20 mouse cellular contexts compared by ENCODE assay signal in the genomic region with DNA sequence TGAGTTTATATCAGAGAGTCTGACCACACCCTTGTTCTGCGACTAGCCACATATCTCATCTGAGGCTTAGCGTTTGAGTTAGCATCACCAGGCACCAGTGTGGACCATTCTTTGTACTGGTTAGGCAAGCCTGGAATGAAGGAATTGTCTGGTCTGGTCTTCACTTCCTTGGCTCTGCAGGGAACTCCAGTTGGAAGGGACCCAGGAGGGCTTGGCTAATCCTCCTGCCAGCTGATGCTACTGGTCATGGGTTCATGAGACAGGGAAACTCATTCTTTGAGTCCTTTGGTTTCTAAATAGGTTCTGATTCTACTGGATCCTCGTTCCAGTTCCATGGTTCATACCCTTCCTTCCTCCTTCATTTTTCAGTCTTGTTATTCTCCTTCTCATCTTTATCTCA.
DNase-seq lines count a peak whose midpoint lies in the region; ATAC-seq lines count a peak whose summit lies in the region.
"Had no signal": no experiment of that assay in that cellular context is flagged by ENCODE, and none has a peak within 500 bp of the region (broad histone marks: within the 10 kb centered on the region; RNA-seq: fewer than 3 reads in every experiment).

No protein-coding gene starts in this region.

- H3K4me1 ChIP-seq in heart, embryonic 16.5 days (ENCODE audit: control insufficient read depth, insufficient read depth, low read length): peaks cover 33% of the 10 kb centered on the region
- H3K4me1 ChIP-seq: forebrain, embryonic 12.5 days; midbrain, embryonic 12.5 days had no signal

- H3K4me3 ChIP-seq in heart, embryonic 16.5 days (ENCODE audit: low read length): no peak overlapping the region
- H3K4me3 ChIP-seq: forebrain, embryonic 12.5 days; kidney, embryonic 15.5 days; layer of hippocampus, adult 2 months; left cerebral cortex, adult 2 months; limb, embryonic 13.5 days; midbrain, embryonic 12.5 days had no signal

- H3K27me3 ChIP-seq in heart, embryonic 16.5 days (ENCODE audit: control insufficient read depth, insufficient read depth, low read length): no peaks in the 10 kb centered on the region
- H3K27me3 ChIP-seq: forebrain, embryonic 12.5 days; kidney, embryonic 15.5 days; limb, embryonic 13.5 days; midbrain, embryonic 12.5 days had no signal

- H3K9me3 ChIP-seq in heart, embryonic 16.5 days (replicated peaks; ENCODE audit: control insufficient read depth, low read length): no peaks in the 10 kb centered on the region
- H3K9me3 ChIP-seq: forebrain, embryonic 12.5 days; kidney, embryonic 15.5 days; limb, embryonic 13.5 days; midbrain, embryonic 12.5 days had no signal

- ATAC-seq in heart, embryonic 16.5 days (replicated peaks; ENCODE audit: extremely low read depth, insufficient read depth, low FRiP score): no peak
- ATAC-seq: inflammation-experienced regulatory T-cells, adult 6 months had no signal

- peak overlapping the region; percentile 70 for H3K27ac ChIP-seq in heart, embryonic 16.5 days (ENCODE audit: low read length)
- H3K27ac ChIP-seq: forebrain, embryonic 12.5 days; kidney, embryonic 15.5 days; layer of hippocampus, adult 2 months; left cerebral cortex, adult 2 months; limb, embryonic 13.5 days; midbrain, embryonic 12.5 days had no signal

- H3K36me3 ChIP-seq in heart, embryonic 16.5 days (ENCODE audit: control insufficient read depth, insufficient read depth): no peaks in the 10 kb centered on the region
- H3K36me3 ChIP-seq: forebrain, embryonic 12.5 days; kidney, embryonic 15.5 days; limb, embryonic 13.5 days; midbrain, embryonic 12.5 days had no signal

- peak overlapping the region; percentile 53; the same call in 1 of the 2 replicates for H3K4me2 ChIP-seq in heart, embryonic 16.5 days (ENCODE audit: low read depth, low read length)
- H3K4me2 ChIP-seq: forebrain, embryonic 12.5 days; kidney, embryonic 15.5 days; limb, embryonic 13.5 days; midbrain, embryonic 12.5 days had no signal

- intact Hi-C loops in left cerebral cortex, postnatal 4 days (cut with DNase I): no loop called here
- intact Hi-C loops in left cerebral cortex, postnatal 10 days (cut with DNase I): no loop called here

- DNase-seq in cerebellum, postnatal 14 days: peak; percentile 63 to 67
- no peak for DNase-seq in cerebellum, adult 9-10 months
- DNase-seq in left cerebral cortex, postnatal 4 days: peak; percentile 44
- DNase-seq in left cerebral cortex, postnatal 10 days (ENCODE audit: extremely low spot score in 1 of 2, low spot score in 2 of 2): no peak
- DNase-seq in fat pad, adult 2 months (ENCODE audit: extremely low read depth, low read depth, low spot score): peak; percentile 21
- no peak for DNase-seq in urinary bladder, adult 2 months (ENCODE audit: low spot score)
- no peak for DNase-seq in right cerebral cortex, adult 2 months (ENCODE audit: low spot score in 2 of 2)
- DNase-seq: adrenal gland, postnatal 14 days; B cell, adult 2 months; lung, postnatal 4 days; right cerebral cortex, adult 18-20 months; thymus, adult 18-20 months had no signal

- H3K9ac ChIP-seq in heart, embryonic 16.5 days (ENCODE audit: low read length): no peak overlapping the region
- H3K9ac ChIP-seq: forebrain, embryonic 12.5 days; kidney, embryonic 15.5 days; limb, embryonic 13.5 days; midbrain, embryonic 12.5 days had no signal

- WGBS in heart, embryonic 16.5 days: 75% methylated on average over 3 of the region's 3 CpGs

Comparison
In these comparisons a context has a peak if more than half of its experiments do, and no peak if none do; other contexts are left out.
1. DNase-seq: peak in cerebellum, postnatal 14 days (2 of 2), left cerebral cortex, postnatal 4 days (single experiment) and fat pad, adult 2 months (single experiment); none in cerebellum, adult 9-10 months (single experiment), left cerebral cortex, postnatal 10 days (0 of 2), urinary bladder, adult 2 months (single experiment) and right cerebral cortex, adult 2 months (0 of 2).